Mouse (Mus musculus): ENCODE results near the gene Vamp8.

The Vamp8 gene

GRCm38 (mm10) chr6:72370091-72370490 lies 20.4 kb downstream of the Vamp8 start:
- DNase-seq, result no peak

DNA sequence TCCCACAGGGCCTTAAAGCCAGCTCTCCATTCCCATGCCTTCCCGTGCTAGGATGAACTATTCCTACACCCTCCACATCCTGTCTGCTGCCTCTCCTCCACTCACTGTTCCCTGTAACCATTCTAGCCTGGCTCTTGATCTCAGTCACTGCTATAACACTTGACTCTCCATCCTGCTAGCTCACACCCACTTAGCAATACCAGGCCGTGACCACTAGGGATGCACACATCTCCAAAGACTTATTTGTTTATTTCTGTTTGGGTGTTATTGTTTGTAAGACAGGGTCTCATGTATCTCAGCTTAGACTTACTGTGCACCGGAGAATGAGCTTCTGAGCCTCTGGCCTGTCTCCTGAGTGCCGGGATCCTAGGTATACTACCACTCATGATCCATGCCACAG lies 20.9 kb downstream of the Vamp8 start:
- no peak for DNase-seq

GRCm38 (mm10) chr6:72367460-72367974 lies 23.0 kb downstream of the Vamp8 start:
- no peak for DNase-seq

DNA sequence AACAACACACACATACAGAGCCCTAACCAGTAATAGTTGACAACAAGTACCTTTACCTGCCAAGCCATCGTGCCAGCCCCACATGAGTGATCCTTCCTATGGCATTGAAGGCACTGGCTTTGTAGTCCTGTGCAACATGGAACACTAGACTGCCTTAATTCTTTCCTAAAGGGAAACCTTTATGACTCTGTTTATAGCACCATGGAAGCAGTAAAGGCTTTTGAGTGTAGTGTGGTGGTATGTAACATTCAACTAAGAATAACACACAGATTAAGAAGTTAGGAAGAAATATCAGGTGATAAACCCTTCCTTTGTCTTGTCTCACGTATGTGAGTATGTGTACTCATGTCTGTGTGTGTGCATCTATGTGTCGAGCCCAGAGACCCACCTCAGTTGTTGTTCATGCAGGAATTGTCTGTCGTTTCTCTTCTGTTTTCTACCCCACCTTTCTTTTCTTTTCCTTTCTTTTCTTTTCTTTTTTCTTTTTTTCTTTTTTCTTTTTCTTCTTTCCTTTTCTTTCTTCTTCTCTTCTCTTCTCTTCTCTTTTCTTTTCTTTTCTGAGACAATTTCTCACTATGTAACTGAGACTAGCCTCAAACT lies 23.6 kb downstream of the Vamp8 start, which contains the start of gene Rnf181:
Rnf181 (minus strand) TSS at position 113 of the 600 bp plus-strand sequence.
- no peak for DNase-seq

- DNase-seq, result no peak
Measured at GRCm38 (mm10) chr6:72366304-72366703, 24.2 kb downstream of the Vamp8 start.

DNA sequence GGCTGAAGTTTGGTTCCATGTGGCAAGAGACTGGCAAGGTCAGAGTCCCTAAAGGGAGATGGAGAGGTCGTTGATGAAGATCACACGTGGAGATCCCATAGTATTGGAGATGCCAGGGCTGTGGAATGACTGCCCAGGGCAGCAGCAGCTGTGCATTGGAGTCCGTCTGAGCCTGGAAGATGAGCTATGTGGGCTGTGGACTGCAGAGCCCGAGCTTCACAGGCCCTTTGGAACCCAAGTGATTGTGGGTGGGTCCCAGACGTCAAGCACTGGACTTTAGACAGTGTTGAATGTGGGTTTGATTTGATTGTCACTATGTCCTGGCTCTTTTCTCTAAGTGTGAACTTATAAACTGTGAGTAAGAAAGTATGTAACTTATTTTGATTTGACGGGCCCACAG lies 25.5 kb downstream of the Vamp8 start:
- DNase-seq, result no peak

- DNase-seq, result no peak
Measured at GRCm38 (mm10) chr6:72364009-72364408, 26.5 kb downstream of the Vamp8 start.

DNA sequence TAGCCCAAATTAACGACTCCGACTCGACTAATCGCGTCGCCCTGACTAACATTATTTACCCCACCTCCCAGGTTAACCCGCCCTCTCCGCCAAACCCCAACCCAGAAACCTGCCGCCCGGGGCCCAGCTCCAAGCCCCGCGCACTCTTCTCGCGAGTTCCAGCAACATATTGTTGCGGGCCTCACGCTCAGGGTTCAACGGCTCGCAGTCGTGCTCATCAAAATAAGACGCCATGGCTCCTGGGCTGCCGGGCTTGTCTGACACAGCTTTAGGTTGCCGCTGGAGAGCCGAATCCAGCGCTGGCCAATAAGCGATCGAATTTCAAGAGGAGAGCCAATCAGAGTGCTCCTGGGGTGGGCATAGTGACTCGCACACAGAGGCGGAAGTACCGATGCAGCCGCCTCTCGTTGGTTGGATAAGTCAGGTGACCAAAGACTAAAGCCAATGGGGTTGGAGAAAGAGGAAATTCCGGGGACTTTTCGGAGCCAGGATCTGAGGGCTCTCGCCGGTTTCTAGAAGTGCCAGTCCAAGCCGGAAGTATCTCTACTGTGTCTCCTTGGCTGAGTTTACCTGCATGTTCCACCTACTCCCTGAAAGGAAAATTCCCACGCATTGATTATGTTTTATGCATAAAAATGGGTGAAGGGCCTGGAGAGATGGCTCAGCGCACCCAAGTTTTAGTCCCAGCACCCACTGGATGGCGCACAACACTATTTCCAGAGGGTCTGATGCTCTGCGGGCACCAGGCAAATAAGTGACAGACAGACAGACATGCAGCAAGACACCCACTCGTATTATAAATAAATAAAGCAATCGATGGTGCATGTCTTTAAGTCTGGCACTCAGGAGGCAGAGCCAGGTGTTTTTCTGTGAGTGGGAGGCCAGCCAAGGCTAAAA lies 28.1 kb downstream of the Vamp8 start:
- peak; percentile 95 for DNase-seq

- no peak for DNase-seq
Measured at GRCm38 (mm10) chr6:72361121-72361551, 29.4 kb downstream of the Vamp8 start.

- peak; percentile 78 for DNase-seq
Measured at GRCm38 (mm10) chr6:72360599-72360935, 29.9 kb downstream of the Vamp8 start.

- DNase-seq, result no peak
Measured at GRCm38 (mm10) chr6:72359891-72360598, 30.5 kb downstream of the Vamp8 start.

- DNase-seq, result no peak
Measured at GRCm38 (mm10) chr6:72359343-72359742, 31.2 kb downstream of the Vamp8 start.

DNA sequence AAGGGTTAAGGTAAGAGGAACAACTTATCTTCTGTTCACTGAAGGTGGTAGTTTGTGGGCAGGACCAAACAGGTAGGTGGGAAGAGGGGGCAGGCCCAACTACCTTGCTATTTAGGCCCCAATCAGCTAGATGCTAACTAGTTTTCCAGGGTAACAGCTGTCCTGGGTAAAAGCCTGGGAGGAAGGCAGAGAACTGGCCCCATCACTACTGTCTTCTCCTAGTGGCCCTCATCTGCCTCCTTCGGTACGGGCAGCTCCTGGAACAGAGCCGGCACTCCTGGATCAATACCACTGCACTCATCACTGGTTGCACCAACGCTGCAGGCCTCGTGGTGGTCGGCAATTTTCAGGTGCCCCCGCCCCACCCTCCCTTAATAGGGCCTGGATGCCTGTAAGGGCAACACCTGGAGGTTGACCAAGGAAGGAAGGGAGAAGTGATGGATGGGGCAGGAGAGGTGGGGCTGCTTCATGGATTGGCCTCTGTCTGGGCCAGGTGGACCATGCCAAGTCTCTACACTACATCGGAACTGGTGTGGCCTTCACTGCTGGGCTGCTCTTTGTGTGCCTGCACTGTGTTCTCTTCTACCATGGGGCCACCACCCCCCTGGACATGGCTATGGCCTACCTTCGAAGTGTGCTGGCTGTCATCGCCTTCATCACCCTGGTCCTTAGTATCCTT lies 32.3 kb downstream of the Vamp8 start:
- DNase-seq, result no peak

DNA sequence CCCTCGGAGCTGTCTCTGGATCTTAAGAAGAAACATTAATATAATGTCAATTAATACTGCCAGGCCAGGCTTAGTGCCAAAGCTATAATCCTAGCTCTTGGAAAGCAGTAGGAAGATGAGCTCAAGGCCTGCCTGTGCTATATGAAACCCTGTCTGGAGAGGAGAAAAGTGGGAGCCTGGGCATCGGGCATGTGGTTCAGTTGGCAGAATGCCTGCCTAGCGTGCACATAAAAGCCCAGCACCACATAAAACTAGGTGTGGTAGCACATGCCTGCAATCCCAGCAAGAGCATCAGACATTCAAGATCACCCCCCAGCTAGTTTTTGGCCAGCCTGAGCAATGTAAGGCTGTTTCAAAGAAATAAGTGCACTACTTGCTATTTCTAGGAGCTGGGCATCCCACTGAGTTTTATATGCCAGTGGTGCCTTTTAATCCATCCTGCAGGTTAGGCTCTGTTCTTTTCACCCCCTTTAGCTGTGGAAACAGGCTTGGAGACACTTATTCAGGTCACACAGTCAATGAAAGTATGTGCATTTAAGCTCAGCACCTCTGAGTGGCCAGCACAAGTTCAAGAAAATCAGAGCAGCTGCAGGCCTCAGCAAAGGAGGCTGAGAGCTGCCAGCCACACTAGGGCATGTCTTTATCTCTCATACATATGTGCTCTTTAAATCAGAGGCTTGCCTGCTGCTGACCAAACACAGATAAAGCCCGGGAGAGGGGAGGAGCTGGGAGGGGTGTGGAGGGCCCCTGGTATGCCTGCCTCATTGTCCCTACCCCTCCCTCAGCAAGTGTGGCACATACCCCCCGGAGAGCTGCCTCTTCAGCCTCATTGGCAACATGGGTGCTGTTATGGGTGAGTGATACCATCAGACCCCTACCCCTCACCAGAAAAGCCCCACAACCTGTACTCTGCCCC lies 33.1 kb downstream of the Vamp8 start:
- DNase-seq, result no peak

DNA sequence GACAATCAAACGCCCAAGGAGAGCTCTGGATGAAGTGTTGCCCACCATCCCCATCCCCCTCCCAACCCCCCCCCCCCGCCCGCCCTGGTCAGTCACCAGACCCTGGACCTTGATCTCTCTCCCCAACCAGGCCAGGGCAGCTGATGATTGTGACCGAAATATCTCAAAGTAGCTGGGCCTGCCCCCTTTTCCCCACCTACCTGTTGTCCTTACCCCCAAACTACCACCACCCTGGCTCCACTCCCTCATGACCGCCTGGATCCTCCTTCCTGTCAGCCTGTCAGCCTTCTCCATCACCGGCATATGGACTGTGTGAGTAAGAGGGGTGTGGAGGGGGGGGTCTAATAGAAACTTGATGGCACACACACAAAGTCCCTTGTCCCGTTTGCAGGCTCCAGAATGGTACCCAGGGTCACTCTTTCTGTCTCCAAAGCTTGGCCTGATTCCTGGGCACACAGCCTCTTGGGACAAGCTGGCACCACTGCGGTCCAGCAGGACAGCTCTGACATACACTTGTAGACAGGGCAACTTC lies 34.4 kb downstream of the Vamp8 start:
- DNase-seq, result no peak

DNA sequence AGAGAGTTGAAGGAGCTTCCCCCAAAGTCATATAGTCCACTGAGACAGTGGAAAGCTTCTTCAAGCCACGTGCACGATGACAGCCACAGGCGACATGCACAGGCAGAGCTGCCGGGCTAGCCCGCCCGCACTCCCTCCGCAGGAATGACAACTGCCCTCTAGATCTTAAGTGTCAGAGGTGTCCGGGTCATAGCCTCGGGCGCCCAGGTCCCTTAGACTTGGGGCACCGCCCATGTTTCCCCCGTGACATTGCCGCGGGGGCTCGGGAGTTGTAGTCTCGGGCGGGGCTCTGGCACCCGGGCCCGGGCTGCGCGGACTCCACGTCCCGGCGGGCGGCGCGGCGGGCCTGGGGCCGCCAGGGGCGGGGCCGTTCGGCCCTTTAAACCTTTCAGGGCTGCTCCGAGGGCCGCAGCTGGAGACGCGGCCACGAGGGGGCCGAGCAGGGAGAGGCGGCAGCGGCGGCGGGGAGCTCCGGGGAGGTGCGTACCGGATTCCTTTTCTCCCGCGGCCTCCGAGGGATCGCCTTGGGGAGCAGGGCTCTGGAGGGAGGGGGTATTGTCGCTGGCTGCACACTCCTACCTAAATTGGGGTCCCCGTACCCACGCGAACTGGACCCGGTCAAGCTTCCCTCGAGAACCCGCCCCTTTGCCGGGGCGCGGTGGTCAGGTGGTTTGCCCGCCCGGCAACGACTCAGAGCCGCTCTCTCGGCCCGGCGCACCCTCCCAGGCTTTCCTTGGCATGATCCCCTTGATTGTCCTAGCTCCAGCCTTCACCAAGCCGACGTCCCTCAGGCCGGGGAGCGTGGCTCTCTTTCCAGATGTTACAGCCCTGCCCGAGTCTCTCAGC lies 35.2 kb downstream of the Vamp8 start, which contains the start of gene Tmem150a:
Tmem150a (plus strand) TSS at position 382 of the 846 bp plus-strand sequence.
- peak; percentile 93 for DNase-seq

- no peak for DNase-seq
Measured at GRCm38 (mm10) chr6:72354025-72354424, 36.5 kb downstream of the Vamp8 start.

- DNase-seq, result peak; percentile 74
Measured at GRCm38 (mm10) chr6:72352636-72353405, 37.7 kb downstream of the Vamp8 start.

GRCm38 (mm10) chr6:72350214-72350613 lies 40.3 kb downstream of the Vamp8 start:
- DNase-seq, result no peak

All from kidney, postnatal 10 days (tissue).